Mouse (Mus musculus) thymus, adult 2 months (tissue): ENCODE data around the gene Defa33. TPM values are rescaled to one million over a fixed set of nuclear protein-coding genes. Genes with fewer than 3 reads are reported as not detected.
"Not testable (repeated sequence)": the region's sequence is repeated elsewhere in the genome, so short reads cannot be mapped to it uniquely, and the experiment has no call there.

Experiments used
- DNase-seq: peaks from one replicate; pipeline ENCODE4 v3.0.0; 2021
- H3K27ac ChIP-seq: fragments of 200-500 bp; 2 replicates; pipeline ENCODE4 v1.5.1; 2012; ENCODE audit warnings: low read length, control low read depth; ENCODE audit not compliant: control insufficient read depth, insufficient read depth
- H3K27me3 ChIP-seq: fragments of 200-500 bp; 2 replicates; pipeline ENCODE4 v1.6.1; 2012; ENCODE audit warnings: mild to moderate bottlenecking, low read length, moderate library complexity, mixed read lengths; ENCODE audit not compliant: control insufficient read depth, insufficient read depth
- H3K36me3 ChIP-seq: fragments of 200-500 bp; 2 replicates; pipeline ENCODE4 v1.6.1; 2012; ENCODE audit warnings: mild to moderate bottlenecking, low read length, moderate library complexity; ENCODE audit not compliant: control insufficient read depth, insufficient read depth
- H3K4me1 ChIP-seq: fragments of 200-500 bp; replicated peaks from 2 replicates; pipeline ENCODE4 v1.6.1; 2012; ENCODE audit warnings: low read length; ENCODE audit not compliant: control insufficient read depth, insufficient read depth
- H3K4me3 ChIP-seq: fragments of 200-500 bp; 2 replicates; pipeline ENCODE4 v1.5.1; 2012; ENCODE audit warnings: mild to moderate bottlenecking, low read length, control low read depth, moderate library complexity; ENCODE audit not compliant: control insufficient read depth, insufficient read depth
- WGBS: fragments of 180-500 bp; shearing (Covaris S2); methylation state at CpG from one replicate; pipeline ENCODE4 v1.1.7; 2018; 5-methylcytosine and 5-hydroxymethylcytosine counted together
- polyA plus RNA-seq: library from polyadenylated mRNA; depleted of rRNA; stranded (reverse); fragments of >200 nt; gene quantifications from 2 replicates; pipeline ENCODE4 v1.2.3, GENCODE M21; 2012; rRNA removed

Gene Defa33
- not detected in 2 replicates for polyA plus RNA-seq

GRCm38 (mm10) chr8:21391511-21391910 lies at the start of gene Defa33:
Defa33 (plus strand) TSS chr8:21391811.
- WGBS = no CpG with 5 or more reads among the region's 2 CpGs

GRCm38 (mm10) chr8:21378215-21378614 lies 13.4 kb upstream of the Defa33 start, which contains the start of gene Defa2:
Defa2 (plus strand) TSS chr8:21378515.
- WGBS = 20% methylated on average over 1 of the region's 2 CpGs
- not testable (repeated sequence) for H3K4me3 ChIP-seq, H3K27me3 ChIP-seq, H3K4me1 ChIP-seq, DNase-seq, H3K27ac ChIP-seq, H3K36me3 ChIP-seq

More at GRCm38 (mm10) chr8:21391511-21391910, at the start of gene Defa33:
- not testable (repeated sequence) for H3K27ac ChIP-seq, H3K36me3 ChIP-seq, DNase-seq, H3K27me3 ChIP-seq, H3K4me1 ChIP-seq, H3K4me3 ChIP-seq

- H3K4me1 ChIP-seq, H3K27me3 ChIP-seq, H3K4me3 ChIP-seq, DNase-seq, H3K27ac ChIP-seq, H3K36me3 ChIP-seq: not testable (repeated sequence)
- WGBS = no CpG with 5 or more reads among the region's 1 CpGs
Observed at GRCm38 (mm10) chr8:21427111-21427510, 35.5 kb downstream of the Defa33 start, which contains the start of gene Defa36. Defa36 (plus strand) TSS chr8:21427411.

Other genes with a start within 250 kb of the Defa33 start
- gene Defa22, start 229.5 kb upstream of the Defa33 start, polyA plus RNA-seq = 0.39 TPM in 1 of 2 replicates, not detected in the other
- gene Defa31, start 200.2 kb upstream of the Defa33 start, polyA plus RNA-seq = not detected in 2 replicates
- gene Gm15293, start 190.2 kb upstream of the Defa33 start, polyA plus RNA-seq = not detected in 2 replicates
- not detected in 2 replicates for gene Gm15292, start 142.1 kb upstream of the Defa33 start, polyA plus RNA-seq
- gene Defa27, start 76.3 kb upstream of the Defa33 start, polyA plus RNA-seq = not detected in 2 replicates
- 0.62 TPM in 1 of 2 replicates, not detected in the other for gene Defa29, start 64.8 kb upstream of the Defa33 start, polyA plus RNA-seq
- not detected in 2 replicates for gene Defa2, start 13.3 kb upstream of the Defa33 start, polyA plus RNA-seq
- gene Defa36, start 35.6 kb downstream of the Defa33 start, polyA plus RNA-seq = not detected in 2 replicates
- 0.39 TPM in 1 of 2 replicates, not detected in the other for gene Gm7849, start 64.7 kb downstream of the Defa33 start, polyA plus RNA-seq
- not detected in 2 replicates for gene Defa20, start 117.4 kb downstream of the Defa33 start, polyA plus RNA-seq
- gene Defa32, start 137.2 kb downstream of the Defa33 start, polyA plus RNA-seq = not detected in 2 replicates
- not detected in 2 replicates for gene Defa37, start 173.6 kb downstream of the Defa33 start, polyA plus RNA-seq
- not detected in 2 replicates for gene Defa28, start 191.2 kb downstream of the Defa33 start, polyA plus RNA-seq
- not detected in 2 replicates for gene Gm7861, start 202.7 kb downstream of the Defa33 start, polyA plus RNA-seq
- gene Defa26, start 226.4 kb downstream of the Defa33 start, polyA plus RNA-seq = not detected in 2 replicates